Mouse (Mus musculus) cortical plate, adult 2 months (tissue): Measurements from ENCODE around the gene Gldn. TPM values are rescaled to one million over a fixed set of nuclear protein-coding genes. Genes with fewer than 3 reads are reported as not detected.

Experiments
- H3K27ac ChIP-seq: fragments of 200-500 bp; 2 replicates; pipeline ENCODE4 v1.5.1; 2012; ENCODE audit warnings: low read length, control low read depth, inconsistent platforms; ENCODE audit not compliant: insufficient read depth
- H3K4me1 ChIP-seq: fragments of 200-500 bp; 2 replicates; pipeline ENCODE4 v1.6.1; 2011; ENCODE audit warnings: low read length; ENCODE audit not compliant: control insufficient read depth, insufficient read depth
- H3K4me3 ChIP-seq: fragments of 200-500 bp; 2 replicates; pipeline ENCODE4 v1.5.1; 2011; ENCODE audit warnings: mild to moderate bottlenecking, low read length, control low read depth; ENCODE audit not compliant: insufficient read depth
- CTCF ChIP-seq: fragments of 200-500 bp; IDR thresholded peaks from 2 replicates; pipeline ENCODE4 v1.5.1; 2011; ENCODE audit warnings: mild to moderate bottlenecking, control low read depth, low read length; ENCODE audit not compliant: insufficient read depth; ENCODE audit errors: extremely low read depth
- POLR2A ChIP-seq: fragments of 200-500 bp; IDR thresholded peaks from 2 replicates; pipeline ENCODE4 v1.6.1; 2011; ENCODE audit warnings: mild to moderate bottlenecking, low read length, control low read depth; ENCODE audit not compliant: insufficient read depth; ENCODE audit errors: extremely low read depth
- polyA plus RNA-seq: library from polyadenylated mRNA; depleted of rRNA; stranded (reverse); fragments of >200 nt; gene quantifications from 2 replicates; pipeline ENCODE4 v1.2.3, GENCODE M21; 2012; rRNA removed

The Gldn gene
- polyA plus RNA-seq, 1 experiment = 0.48 TPM

- no peak overlapping the region for H3K27ac ChIP-seq
- no peak for TF ChIP-seq POLR2A
- TF ChIP-seq CTCF = no peak
- no peak overlapping the region for H3K4me3 ChIP-seq
- H3K4me1 ChIP-seq = no peaks in the 10 kb centered on the region
These were observed 70.5 kb downstream of the Gldn start for GRCm38 (mm10) chr9:54356756-54357155.

Other genes with a start within 250 kb of the Gldn start
- gene Tnfaip8l3, start 218.1 kb upstream of the Gldn start, polyA plus RNA-seq = 3.6 and 3.7 TPM in 2 replicates
- gene Cyp19a1, start 18.4 kb upstream of the Gldn start, polyA plus RNA-seq = not detected in 2 replicates
- gene Dmxl2, start 215.1 kb downstream of the Gldn start, polyA plus RNA-seq = 92.3 and 99.4 TPM in 2 replicates